Mouse (Mus musculus) cerebellum, adult 2 months (tissue): ENCODE results near the gene Ifnlr1. TPM values are rescaled to one million over a fixed set of nuclear protein-coding genes. Genes with fewer than 3 reads are reported as not detected.

Experiments
- DNase-seq, 2 experiments: peaks; one replicate each; pipeline ENCODE4 v3.0.0; 2021
- H3K27ac ChIP-seq: fragments of 200-500 bp; 2 replicates; pipeline ENCODE4 v1.5.1; 2012; ENCODE audit warnings: low read length, control low read depth, inconsistent platforms; ENCODE audit not compliant: insufficient read depth
- H3K27me3 ChIP-seq: fragments of 200-500 bp; 2 replicates; pipeline ENCODE4 v1.6.1; 2012; ENCODE audit warnings: inconsistent platforms, mild to moderate bottlenecking, low read length, moderate library complexity; ENCODE audit not compliant: control insufficient read depth, insufficient read depth
- H3K4me1 ChIP-seq: fragments of 200-500 bp; 2 replicates; pipeline ENCODE4 v1.6.1; 2011; ENCODE audit warnings: low read length; ENCODE audit not compliant: control insufficient read depth, insufficient read depth
- H3K4me3 ChIP-seq: fragments of 200-500 bp; replicated peaks from 2 replicates; pipeline ENCODE3; 2011; ENCODE audit warnings: mild to moderate bottlenecking, low read depth, low read length, control low read depth; ENCODE audit not compliant: insufficient read depth
- CTCF ChIP-seq: fragments of 200-500 bp; IDR thresholded peaks from 2 replicates; pipeline ENCODE4 v1.5.1; 2011; ENCODE audit warnings: low read depth, mild to moderate bottlenecking, control low read depth, low read length, moderate library complexity, borderline replicate concordance; ENCODE audit not compliant: insufficient read depth
- POLR2A ChIP-seq: fragments of 200-500 bp; IDR thresholded peaks from 2 replicates; pipeline ENCODE4 v1.6.1; 2011; ENCODE audit warnings: low read length, control low read depth, borderline replicate concordance; ENCODE audit not compliant: insufficient read depth
- WGBS: fragments of 180-500 bp; shearing (Covaris S2); methylation state at CpG from one replicate; pipeline ENCODE4 v1.1.7; 2018; 5-methylcytosine and 5-hydroxymethylcytosine counted together
- polyA plus RNA-seq: library from polyadenylated mRNA; depleted of rRNA; stranded (reverse); fragments of >200 nt; gene quantifications from 2 replicates; pipeline ENCODE4 v1.2.3, GENCODE M21; 2012

Gene Ifnlr1
- polyA plus RNA-seq, 1 experiment: 0.52 TPM

DNA sequence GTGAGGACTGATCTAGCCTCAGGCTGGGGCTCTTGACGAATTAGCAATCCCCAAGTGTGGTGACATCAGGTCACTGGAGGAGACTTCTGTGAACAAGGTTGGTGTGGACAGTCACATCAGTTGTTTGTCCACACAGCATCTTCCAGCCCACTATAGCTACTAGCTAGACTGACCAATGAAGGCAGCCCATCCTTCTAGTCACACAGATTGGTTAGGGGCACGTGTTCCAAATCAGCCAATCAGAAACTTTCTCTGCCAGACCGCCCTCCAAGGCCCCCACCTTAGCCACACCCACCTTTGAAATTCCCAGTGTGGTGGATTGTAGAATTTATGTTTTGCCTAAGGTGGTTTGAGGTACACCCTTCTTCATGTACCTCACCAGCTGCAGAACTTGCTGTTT is 12.6 kb upstream of the Ifnlr1 start:
- Histone ChIP-seq H3K27ac (no peak overlapping the region), H3K4me3 (no peak overlapping the region), H3K4me1 (no peaks in the 10 kb centered on the region), H3K27me3 (no peaks in the 10 kb centered on the region)
- DNase-seq: no peak
- WGBS: 83% methylated on average over 3 of the region's 3 CpGs
- TF ChIP-seq CTCF (no peak), POLR2A (no peak)

DNA sequence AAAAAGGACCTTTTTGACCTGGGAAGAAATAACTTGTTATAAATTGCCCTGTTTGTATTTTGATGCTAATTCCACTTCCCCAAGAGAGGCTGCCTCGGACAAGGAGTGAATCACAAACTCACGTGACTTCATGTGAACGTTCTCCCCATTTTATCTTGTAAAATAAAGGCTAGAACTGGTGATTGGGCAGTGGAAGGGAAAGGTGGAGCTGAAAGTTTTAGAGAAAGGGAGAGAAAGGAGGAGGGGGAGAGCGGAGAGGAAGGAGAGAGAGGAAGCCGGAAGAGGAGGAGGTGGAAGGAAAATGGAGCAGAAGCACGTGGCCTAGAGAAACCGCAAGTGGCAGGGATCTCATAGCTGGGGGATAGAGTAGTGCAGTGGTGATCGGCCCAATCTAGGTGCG is 11.1 kb upstream of the Ifnlr1 start:
- Histone ChIP-seq H3K4me1 (no peaks in the 10 kb centered on the region), H3K27ac (no peak overlapping the region), H3K27me3 (no peaks in the 10 kb centered on the region), H3K4me3 (no peak overlapping the region)
- whole genome bisulfite sequencing: 81% methylated on average over 9 of the region's 9 CpGs
- TF ChIP-seq POLR2A (no peak), CTCF (no peak)
- DNase-seq: no peak

DNA sequence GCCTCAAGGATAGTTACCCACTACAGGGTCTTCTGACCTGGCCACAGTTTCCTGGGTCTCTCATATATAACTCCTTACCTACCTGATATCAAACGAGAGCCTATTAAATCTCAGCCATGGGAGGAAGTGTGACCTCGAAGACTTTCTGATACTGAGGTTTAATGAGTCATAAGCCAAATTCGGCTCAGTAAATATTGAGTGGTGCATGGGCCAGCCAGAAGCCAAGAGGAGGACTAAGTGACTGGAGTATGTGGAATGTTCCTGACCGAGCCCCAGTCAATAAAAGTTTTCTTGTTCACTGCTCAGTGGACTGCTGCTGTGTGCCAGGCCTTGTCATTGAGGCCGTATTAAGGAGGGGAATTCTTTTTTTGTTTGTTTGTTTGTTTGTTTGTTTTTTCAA is 9.6 kb upstream of the Ifnlr1 start:
- TF ChIP-seq CTCF: no peak
- no peak for TF ChIP-seq POLR2A
- no peaks in the 10 kb centered on the region for H3K27me3 ChIP-seq
- no peak for DNase-seq
- 80% methylated on average over 5 of the region's 5 CpGs for WGBS
- no peak overlapping the region for H3K4me3 ChIP-seq
- H3K27ac ChIP-seq: no peak overlapping the region
- H3K4me1 ChIP-seq: no peaks in the 10 kb centered on the region

DNA sequence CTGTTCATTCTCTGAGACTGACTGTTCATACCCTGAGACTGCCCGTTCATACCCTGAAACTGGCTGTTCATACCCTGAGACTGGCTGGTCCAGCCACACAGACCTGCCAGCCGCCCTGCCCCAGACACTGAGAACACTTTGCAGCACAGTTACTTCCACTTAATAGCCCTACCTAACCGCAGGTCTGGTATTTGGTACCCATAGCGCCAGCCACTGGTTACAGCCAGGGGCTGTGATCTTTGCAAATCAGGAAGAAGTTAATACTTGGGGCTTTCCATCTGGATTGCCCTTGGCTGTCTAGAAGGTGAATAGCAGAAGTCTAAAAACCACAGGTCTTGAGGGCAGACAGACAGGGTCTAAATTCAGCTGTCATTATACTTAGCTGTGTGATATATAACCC is 6.8 kb upstream of the Ifnlr1 start:
- TF ChIP-seq POLR2A (no peak), CTCF (no peak)
- no peaks in the 10 kb centered on the region for H3K4me1 ChIP-seq
- no peak for DNase-seq
- H3K4me3 ChIP-seq: no peak overlapping the region
- no peak overlapping the region for H3K27ac ChIP-seq
- no peaks in the 10 kb centered on the region; the same call in 1 of the 2 replicates for H3K27me3 ChIP-seq
- 82% methylated on average over 4 of the region's 4 CpGs for WGBS

DNA sequence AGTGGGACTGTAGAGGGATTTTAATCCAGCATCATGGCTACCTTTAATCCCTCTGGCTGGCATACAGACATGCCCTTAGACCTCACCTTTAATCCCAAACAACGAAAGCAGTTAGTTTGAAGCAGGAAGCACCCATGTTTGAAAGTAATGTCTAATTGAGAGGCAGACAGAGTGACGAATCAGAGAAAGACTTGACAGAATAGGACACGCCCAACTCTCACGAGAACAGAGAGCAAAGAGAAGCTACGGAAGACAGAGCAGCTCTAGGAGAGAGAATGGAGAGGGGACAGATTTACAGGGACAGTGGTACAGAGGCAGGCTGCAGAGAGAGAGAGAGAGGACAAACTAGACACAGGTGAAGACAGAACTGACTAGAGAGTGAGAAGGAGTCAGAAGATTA is 4.3 kb upstream of the Ifnlr1 start:
- H3K4me1 ChIP-seq: no peaks in the 10 kb centered on the region
- no peak for TF ChIP-seq CTCF
- TF ChIP-seq POLR2A: no peak
- WGBS: 67% methylated on average over 5 of the region's 5 CpGs
- DNase-seq: no peak
- no peak overlapping the region for H3K4me3 ChIP-seq
- H3K27ac ChIP-seq: no peak overlapping the region
- peaks cover 4% of the 10 kb centered on the region; the same call in 1 of the 2 replicates for H3K27me3 ChIP-seq

DNA sequence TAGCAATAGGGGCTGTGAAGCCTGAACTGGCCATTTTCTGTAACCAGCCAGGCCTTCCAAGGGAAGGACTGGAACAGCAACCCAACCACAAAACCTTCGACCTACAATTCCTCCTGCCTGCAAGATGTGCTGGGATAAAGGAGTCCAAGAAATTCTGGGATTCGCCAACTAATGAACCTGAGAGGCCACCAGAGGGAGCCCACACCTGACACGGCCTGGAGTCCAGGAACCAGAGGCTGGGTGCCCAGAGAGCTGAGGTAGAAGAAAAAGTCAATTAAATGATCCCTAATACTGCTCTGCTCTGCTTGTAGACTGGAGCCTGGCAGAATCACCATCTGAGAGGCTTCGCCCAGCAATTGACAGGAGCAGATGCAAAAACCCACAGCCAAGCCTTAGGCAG is 2.5 kb upstream of the Ifnlr1 start:
- WGBS: 19% methylated on average over 4 of the region's 4 CpGs
- peak; percentile 20 to 30 for DNase-seq
- Histone ChIP-seq H3K27ac (no peak overlapping the region), H3K27me3 (peaks cover 4% of the 10 kb centered on the region; the same call in 1 of the 2 replicates), H3K4me1 (no peaks in the 10 kb centered on the region), H3K4me3 (no peak overlapping the region)
- TF ChIP-seq CTCF (peak; percentile 56; the same call in 1 of the 2 replicates), POLR2A (no peak)

DNA sequence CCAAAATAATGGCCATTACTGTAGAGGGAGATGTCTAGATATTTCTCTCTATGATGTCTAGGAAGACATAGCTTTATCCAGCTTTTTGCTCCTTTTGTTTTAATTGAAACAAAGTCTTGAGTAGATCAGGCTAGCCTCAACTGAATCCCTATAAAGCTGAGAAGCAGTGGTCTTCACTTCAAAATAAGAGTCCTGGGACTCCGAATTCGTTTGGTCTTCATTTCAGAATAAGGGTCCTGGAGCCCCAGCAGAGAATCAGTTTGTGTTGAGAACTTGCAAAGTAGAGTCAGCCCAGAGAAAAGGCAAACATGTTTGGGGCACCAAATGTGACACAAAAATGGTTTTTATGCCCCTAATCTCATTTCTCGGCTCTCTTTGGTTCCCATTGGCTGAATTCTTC is 1.4 kb upstream of the Ifnlr1 start:
- H3K27me3 ChIP-seq: peaks cover 4% of the 10 kb centered on the region; the same call in 1 of the 2 replicates
- TF ChIP-seq POLR2A: no peak
- TF ChIP-seq CTCF: no peak
- no peak for DNase-seq
- no peaks in the 10 kb centered on the region for H3K4me1 ChIP-seq
- H3K27ac ChIP-seq: no peak overlapping the region
- 43% methylated on average over 3 of the region's 3 CpGs for WGBS
- no peak overlapping the region for H3K4me3 ChIP-seq

DNA sequence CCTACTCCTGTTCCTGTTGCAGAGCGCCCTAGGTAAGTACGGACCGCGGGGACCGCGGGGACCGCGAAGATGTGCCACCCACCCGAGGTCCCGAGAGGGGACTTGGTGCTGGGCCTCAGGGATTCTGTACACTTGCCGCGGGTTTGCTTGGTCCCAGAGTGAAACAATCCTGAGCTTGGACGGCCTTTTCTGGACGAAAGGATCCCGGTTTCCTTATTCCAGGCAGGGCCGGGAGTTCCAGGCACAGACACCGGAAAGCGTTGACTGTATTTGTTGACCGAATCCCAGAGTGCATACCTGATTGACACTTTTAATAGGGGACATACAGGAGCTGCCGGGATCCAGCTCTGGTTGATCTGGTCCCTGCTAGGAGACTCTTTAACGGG is 474 bp downstream of the Ifnlr1 start:
- DNase-seq: no peak
- TF ChIP-seq POLR2A (no peak), CTCF (no peak)
- Histone ChIP-seq H3K27ac (no peak overlapping the region), H3K4me3 (peak overlapping the region; percentile 45), H3K4me1 (no peaks in the 10 kb centered on the region), H3K27me3 (peaks cover 4% of the 10 kb centered on the region; the same call in 1 of the 2 replicates)
- 4% methylated on average over 21 of the region's 21 CpGs for WGBS
